Mouse (Mus musculus): Measurements from ENCODE around the gene Fto. TPM values are rescaled to one million over a fixed set of nuclear protein-coding genes. Genes with fewer than 3 reads are reported as not detected.
A peak's percentile ranks its signal among the peaks of the same experiment; 100 is the strongest.

Fto gene
- total RNA-seq, 4 experiments from 2014 or later = 59.3 to 70.7 (median 65.1) TPM

DNA sequence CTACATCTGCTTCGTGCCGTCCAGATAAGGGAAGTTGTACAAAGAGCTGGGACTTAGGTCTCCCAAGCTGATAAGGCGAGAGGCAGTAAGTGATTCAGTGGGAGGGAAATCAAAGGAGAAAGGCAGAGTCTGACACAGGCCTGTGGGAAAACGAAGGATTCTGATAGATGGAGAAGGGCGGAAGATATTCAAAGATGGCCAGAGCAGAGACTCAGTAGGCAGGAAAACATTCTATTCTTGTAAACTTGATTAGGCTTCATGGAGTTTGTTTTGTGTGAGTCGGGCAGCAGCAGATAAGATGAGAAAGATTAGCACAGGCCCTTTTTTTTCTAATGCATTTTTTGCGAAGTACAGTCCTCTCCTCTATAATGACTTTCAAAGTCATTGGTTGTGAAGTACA is 183.6 kb downstream of the Fto start:
- no peak for DNase-seq (ENCODE audit: low spot score)

DNA sequence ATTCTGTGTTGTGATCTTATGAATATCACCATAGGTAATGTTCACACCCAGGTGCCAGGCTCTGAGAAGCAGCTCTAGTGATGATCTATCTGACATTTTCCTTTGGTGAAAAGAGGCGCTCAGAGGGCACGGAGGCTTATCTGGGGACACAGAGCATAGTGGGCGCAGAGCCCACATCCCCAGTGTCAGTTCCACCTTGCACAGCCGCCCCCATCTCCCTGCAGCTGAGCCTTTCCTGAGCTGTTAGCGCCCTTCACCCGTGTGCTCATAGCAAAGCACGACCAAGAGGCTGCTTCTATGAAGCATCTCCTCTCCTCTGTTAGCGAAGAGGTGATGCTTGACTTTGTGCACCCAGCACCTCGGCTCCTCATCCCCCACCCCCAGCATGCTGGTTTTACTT is 185.3 kb downstream of the Fto start:
- no peak for DNase-seq (ENCODE audit: low spot score)

DNA sequence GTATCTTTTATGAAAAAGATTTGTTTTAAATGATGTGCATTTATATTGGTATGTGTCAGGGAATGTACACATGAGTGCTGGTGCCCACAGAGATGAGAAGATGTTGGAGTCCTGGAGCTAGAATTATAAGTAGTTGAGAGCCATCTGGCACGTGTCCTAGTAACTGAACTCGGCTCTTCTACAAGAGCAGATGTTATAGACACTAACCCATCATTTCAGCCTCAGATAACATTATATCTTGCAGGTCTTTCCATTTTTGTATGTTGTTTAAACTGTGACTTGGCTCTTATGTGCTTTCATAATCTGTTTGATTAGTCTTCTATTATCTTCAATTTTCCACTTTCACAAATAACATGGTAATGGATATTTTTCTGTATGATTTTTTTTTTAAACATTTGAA is 186.0 kb downstream of the Fto start:
- no peak for DNase-seq (ENCODE audit: low spot score)

DNA sequence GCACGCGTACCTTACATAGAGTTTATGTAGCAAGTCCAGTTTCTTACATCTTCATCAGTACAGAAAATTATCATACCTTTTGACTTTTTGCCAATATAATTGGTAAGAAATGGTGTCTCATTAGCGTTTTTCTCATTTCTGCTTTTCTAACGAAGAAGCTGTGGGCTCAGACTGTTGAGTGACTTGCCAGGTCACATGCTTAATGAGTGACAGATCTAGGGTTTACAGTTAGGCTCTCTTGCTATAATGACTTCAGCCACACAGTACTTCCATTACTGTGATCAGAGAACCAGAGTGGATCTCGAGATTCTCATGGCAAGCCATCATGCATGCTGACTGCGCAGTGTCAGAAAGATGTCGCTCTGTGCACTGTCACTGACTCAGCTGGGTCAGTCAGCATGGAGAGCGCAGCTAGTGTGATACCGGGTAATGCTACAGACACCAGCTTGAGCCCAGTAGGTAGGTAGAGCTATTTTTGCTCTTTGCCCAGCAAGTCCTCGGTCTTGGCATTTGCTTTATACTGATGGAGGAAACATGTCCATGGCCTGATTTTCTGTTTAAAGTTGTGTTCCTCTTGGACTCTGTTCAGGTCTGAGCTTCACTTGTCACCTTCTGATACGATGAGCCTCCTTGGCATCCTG is 188.8 kb downstream of the Fto start:
- DNase-seq (ENCODE audit: low spot score) = no peak

DNA sequence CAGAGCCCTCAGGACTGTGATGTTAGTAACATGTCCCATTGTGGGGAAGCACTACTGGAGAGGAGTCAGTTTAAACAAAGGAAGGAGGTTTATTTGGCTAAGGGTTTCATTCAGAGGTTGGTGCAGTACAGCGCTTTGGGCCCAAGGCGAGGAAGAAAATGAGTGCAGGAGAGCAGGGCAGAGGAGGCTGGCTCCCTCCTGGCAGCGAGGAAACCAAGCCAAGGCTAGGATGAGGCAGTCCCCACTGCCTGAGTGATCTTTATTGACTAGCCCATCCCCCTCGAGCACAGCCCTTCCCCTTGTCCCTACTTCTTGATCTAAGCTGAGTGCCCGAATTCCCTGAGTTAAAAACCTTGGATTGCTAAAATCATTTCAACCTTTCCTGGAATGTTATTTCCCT is 189.5 kb downstream of the Fto start:
- DNase-seq (ENCODE audit: low spot score) = no peak

DNA sequence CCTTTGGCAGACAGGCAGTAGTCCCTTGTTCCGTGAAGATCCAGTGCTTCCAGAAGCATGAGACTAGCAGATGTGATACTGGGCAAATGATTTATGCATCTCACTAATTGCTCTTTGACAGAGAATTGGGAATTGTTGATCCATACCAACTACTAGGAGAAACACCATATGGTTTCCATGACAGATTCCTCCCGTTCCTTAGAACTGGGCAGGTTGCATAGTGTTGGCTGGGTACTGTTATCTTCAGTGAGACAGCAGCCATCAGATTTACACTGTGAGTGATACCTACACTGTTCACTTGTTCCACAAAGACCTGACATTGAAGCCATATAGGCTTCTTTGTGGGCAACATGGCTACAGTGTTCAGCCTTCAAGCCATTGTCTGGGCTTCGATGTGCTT is 191.0 kb downstream of the Fto start:
- no peak for DNase-seq (ENCODE audit: low spot score)

DNA sequence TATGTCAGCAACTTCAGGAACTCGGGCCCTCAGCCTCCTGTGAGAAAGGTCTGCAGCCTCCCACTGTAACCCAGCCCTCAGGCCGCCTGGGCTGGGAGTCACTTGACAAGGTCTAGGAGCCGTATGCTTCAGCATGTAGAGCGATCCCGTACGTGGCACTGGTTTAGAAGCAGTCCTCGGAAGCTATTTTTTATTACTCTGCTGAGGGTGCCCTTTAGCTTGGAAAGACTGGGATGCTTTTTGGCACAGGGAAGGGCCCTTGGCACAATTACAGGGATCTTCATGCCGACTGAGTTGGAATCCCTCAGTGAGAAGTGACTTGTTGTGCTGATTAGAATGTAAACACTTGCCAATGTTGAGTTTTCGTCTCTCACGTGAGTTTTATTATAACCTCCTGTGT is 191.6 kb downstream of the Fto start:
- peak; percentile 45 for DNase-seq (ENCODE audit: low spot score)

DNA sequence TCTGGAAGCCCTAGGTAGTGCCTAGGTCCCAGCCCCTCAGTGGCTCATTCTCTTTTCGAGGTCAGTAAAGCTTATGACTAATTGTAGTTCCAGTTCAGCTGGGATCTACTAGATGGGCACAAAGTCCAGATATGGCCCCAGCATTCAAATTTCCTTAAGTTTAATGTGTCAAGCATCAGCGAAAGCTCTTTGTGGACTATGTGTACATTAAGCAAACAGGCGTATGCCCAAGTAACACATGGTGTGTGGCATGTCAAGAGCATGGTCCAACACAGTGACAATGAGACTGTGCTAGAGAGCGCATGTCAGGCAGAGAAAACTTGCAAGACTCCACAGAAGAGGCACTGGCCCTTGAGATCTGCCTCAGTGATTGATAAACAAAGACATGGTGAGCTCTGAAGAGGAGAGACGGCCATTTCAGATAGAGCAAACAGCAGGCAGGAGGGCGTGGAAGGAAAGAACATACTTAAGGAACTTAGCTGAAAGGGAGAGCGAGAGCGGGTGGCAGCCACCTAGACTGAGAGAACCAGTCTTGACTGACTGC is 192.2 kb downstream of the Fto start:
- no peak for DNase-seq (ENCODE audit: low spot score)

DNA sequence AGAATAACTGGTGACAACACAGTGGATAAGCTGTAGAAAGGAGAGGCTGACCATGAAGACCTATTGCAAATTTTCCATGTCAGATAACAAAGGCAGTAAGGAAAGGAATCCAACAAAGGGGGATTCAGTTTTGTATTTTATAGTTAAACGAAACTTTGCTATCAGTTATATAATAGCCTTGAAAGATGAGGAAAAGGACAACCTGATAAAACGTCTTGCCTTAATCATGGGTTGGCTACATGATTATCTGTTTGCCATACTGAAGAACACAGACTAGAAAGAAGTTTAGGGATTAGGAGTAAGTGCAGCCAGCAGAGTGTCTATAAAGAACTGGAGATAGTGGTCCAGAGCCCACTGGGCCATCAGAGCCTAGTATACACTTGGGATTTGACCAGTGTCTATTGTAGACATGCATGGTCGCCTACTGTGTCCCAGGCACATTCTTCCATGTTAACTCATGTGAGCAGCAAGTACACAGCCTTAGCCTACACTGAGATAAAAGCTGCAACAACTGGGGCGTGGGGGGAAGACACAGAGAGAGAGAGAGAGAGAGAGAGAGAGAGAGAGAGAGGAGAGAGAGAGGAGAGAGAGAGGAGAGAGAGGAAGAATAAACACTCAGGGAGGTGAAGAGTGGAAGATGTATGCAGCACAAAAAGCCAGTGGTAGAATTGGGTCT is 192.8 kb downstream of the Fto start:
- no peak for DNase-seq (ENCODE audit: low spot score)

DNA sequence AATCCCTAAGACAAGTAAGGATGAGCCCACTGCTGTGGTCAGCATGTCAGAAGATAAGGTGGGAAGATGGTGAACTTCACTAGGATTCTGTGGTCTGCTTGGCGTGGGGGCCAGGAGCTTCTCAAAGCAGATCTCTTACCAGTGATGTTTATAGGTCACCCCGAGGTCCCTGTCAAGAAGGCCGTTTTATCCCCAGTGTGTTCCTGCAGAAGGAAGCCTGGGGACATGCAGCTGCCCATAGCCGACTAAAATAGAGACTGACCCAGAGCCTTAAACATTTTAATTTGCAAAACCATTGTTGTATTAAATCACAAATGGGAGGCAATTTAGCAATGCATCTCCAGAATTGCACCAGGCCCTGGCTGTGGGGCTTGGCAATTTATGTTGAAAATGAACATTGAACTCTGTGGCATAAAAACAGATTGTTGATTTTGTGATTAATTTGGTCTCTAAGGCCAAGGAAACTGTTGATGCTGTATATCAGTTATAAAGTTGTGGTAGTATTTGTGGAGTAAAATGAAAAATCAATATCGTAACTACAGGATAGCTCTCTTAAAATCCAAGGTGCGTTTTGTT is 193.4 kb downstream of the Fto start:
- no peak for DNase-seq (ENCODE audit: low spot score)

DNA sequence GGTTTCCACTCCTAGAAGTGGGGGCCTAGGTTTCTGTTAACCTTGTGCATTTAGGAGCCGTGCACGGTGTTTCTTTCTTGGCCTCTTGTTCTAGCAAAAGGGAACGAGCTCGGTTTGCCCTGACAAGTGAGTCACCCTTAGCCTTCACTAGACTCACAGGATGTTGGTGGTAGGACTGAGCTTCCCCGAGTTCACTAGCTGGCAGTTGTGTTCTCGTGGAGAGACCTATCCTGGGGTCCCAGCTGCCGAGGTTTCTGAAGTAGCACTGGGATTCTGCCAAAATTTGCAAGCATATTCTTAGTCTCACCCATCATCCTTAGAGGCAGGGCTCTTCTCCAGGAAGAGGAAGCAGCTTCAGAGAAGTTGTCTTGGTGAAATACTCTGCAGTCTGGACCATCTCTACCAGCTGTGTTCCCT is 194.4 kb downstream of the Fto start:
- no peak for DNase-seq (ENCODE audit: low spot score)

DNA sequence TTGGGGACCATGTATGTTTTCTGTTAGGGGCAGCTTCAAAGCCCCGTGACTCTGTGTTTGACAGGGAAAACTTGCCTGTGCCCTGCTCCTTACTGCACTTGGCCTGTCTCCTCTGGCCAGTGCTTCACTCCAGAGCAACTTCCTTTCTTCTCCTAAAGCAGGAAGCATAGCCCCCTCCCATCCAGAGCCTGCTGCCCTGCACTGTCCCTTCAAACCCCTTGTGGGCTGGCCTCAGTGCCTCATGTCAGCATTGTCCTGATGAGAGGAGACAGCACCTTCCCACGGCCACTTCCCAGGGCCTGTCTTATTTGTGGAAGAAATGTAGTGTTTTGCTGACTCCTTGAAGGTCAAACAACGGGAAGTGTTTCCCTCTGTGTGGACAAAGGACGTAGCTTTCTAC is 195.0 kb downstream of the Fto start:
- no peak for DNase-seq (ENCODE audit: low spot score)

DNA sequence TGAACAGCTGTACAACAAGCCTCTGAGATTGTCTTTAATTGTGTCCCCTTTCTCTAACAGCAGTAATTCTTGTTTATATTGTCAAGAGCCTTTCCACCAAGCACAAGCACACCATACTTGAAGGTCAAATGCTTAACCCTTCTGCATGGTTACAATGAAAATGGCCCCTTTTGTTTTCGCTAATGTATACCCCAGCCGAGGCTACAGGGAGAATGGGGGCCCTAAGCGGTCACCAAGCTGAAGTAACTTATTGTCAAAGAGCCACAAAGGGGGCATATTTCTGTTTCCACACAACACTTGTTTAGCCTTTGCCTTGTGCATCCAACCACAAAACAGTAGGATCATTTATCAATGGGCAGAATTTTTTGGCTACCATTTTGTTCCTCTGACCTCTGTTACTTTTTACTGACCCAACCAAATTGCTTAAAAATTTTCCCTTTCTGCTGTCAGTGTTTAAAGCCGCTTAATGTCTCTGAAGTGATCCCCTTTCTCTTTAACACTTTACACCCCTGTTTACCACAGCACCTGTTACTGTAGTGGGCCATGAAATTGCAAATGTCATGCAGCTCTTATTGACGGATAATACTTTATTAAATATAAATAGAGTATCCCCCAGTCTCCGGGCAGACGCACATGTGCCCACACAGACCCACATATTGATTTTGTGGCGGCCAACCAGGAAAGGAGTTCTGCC is 196.0 kb downstream of the Fto start:
- DNase-seq (ENCODE audit: low spot score) = no peak

DNA sequence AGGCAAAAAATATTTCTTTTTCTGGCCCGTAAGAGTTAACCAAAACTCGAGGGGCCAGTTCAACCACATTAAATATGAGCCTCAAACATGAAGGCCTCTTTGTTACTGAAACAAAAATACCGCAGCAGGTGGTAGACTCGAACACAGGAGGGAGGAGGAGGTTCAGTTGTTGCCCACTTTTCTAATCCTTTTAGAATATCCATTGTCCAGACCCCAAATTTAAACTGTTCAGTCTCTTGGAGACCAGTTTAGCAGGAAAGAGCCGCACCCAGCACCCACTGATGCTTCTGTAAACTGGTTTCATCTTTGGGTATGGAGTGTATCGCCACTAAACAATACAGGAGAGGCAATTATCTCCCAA is 196.6 kb downstream of the Fto start:
- no peak for DNase-seq (ENCODE audit: low spot score)

DNA sequence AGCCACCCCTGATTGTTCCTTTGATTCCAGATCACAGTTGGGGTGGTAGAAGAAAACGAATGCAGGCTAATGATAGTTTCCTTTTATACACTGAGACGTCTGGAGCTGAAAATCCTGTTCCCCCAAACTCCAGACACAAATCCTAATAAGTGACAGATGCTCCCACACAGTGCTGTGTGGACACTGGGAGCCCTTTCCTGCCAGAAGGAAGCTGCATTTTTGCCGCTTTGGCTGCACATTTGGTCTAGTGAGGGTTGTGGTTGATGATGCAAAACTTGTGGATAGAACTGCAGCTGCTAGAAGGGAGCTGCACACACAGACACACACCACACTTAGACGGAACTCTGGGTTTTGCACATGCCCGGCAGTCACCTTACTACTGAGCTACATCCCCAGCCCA is 197.4 kb downstream of the Fto start:
- no peak for DNase-seq (ENCODE audit: low spot score)

DNA sequence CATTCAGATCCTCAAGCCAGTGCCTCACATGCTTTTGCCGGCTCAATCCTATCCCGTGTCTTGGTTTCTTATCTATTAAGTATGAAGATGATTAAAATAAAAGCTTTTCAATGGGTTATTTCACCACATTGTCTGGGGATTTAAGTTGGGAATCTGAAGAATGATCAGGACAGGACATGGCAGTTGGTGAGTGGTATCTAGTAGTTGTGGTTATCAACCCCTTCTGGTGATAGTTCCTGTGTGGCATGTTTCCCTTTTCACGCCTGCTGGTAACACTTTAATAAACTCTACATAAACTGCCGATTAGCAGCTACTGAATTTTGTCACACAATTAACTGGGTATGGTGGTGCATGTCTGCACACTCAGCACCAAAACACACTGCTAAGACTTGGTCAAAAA is 198.6 kb downstream of the Fto start:
- DNase-seq (ENCODE audit: low spot score) = no peak

DNA sequence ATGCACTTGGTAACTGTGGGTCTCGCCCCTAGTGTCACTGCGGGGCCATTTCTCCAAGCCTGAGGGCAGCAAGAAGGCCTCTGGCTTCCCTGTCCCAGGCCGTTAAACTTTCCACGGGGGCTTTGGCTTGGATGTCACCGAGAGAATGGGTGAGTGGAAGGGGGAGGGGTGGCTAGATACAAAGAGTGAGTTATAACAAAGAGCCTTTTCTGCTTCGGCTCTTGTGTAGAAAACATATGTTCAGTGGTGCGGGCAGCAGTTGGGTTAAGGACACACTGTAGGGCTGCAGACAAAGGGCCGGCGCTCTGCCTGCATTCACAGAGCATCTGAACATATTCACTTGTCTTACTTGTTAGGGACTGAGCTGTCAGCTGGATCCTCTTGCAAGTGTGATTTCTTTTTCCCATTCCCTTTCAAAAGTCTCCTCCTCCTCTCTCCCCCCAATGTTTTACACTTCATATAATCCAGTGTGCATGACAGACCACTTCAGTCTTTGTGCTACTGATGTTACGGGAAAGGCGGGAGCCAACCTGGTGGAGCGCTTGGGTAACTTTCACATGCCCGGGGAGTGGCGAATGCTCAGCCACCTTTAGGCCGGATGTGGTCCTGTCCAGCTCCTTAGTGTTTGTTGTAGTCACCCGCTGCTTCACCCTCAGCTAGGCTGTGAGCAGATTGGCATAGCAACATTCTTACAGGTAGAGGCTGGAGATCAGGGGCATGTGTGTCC is 201.6 kb downstream of the Fto start:
- DNase-seq (ENCODE audit: low spot score) = no peak

DNA sequence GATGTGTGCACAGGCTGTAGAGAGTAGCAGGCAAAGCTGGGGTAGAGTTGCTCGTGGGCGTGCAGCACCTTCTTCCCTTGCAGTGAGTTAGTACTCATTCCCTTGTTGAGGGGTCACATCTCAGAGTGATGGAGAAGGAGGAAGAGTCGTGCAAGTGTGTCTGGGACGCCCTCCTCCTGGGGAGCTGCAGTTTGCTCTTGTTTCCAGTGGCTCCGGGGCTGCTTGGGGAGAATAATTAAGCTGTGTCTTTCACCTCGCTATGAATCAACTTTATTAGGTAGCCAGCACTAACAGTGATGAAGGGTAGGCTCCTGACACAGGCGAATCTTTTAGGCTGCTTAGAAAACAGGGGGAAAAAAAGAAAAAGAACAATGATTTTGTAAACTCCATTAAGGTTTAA is 203.1 kb downstream of the Fto start:
- no peak for DNase-seq (ENCODE audit: low spot score)

DNA sequence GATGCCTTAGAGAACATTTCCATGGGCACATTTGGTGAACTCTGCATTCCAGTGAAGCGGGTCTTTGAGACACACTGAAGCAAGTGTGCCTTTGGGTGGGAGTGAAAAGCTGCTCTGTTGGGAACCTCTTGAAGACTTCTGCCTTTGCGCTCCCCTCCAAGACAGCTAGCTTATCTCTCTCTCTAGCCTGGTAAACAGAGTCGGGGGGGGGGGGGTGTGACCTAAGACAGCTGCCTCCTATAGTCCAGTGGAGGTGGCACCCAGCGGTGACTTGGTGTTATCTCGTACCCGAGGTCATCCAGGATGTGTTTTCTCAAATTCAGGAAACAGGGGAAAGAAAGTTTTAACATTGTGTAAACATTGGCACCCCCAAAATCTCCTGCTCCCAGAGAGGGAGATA is 204.8 kb downstream of the Fto start:
- DNase-seq (ENCODE audit: low spot score) = no peak

DNA sequence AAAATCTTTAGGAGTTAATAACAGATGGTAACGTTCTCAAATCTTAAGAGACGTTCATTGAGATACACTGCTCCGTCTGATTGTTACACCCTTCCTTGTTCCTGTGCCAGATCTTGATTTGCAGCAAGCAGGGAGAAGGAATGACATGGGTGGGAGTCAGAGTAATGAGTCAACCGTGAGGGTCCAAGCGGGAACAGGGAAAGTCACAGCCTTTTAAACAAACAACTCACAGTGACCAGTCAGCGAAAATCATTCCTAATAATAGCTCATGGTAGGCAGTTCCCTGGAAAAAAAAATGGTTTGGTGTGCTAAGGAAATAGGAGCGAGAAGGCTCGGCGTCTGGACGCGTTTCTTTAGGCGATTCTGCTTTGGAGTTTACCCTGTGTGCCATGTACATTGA is 208.9 kb downstream of the Fto start:
- DNase-seq (ENCODE audit: low spot score) = peak; percentile 33

DNA sequence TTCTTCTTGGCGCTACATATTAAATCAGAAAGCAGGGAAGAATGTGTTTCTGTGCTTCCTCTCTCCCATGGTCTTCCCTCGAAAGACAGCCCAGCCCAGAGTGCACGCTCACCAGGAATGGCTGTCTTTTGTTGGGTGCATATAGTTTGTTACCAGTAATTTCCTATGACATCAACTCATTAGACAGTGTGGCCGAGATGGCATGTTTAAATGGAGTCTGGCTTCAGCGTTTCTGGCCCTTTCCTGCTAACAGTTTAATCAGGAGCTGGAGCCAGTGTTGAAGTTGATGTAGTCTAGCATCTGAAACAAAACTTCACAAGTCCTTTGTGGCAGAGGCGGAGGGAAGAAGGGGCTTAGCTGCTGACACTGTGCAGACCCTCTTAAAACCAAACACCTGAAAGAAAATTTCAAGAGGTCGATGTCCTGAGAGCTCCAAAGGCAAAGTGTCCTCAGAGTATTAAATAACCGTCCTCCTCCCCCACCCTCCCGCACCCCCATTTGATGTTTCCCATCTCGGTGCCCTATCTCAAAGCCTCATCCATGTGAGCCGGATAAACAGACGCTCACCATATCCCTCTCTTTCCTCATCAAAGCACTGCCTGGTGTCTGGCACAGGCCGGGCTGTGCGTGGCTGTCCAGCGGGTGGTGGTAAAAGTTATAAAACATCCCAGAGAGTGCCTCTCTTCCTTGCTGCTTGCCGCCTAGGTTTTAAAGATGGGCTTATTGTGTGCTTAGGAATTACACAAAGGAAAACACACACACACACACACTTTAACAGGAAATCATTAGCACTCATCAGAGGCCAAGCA is 210.9 kb downstream of the Fto start:
- DNase-seq (ENCODE audit: low spot score) = no peak
